In genomic region chr9:62905039-62905438, GRCm38 (mm10) we compare ENCODE assay signal across 18 mouse cellular contexts.
"Had no signal": no experiment of that assay in that cellular context is flagged by ENCODE, and none has a peak within 500 bp of the region (broad histone marks: within the 10 kb centered on the region; RNA-seq: fewer than 3 reads in every experiment).

No protein-coding gene starts in this region.

- DNase-seq: kidney, postnatal 25 days; left cerebral cortex, postnatal 4 days; liver, postnatal 0 days; lung, embryonic 14.5 days; lung, postnatal 10 days; lung, postnatal 36 days; retina, postnatal 1 day; right cerebral cortex, postnatal 14 days; right cerebral cortex, postnatal 4 days; thymus, postnatal 25 days had no signal

- H3K27ac ChIP-seq: kidney, postnatal 0 days; limb, embryonic 12.5 days; limb, embryonic 15.5 days; liver, embryonic 14.5 days; midbrain, embryonic 10.5 days; midbrain, embryonic 13.5 days; stomach, postnatal 0 days had no signal

- H3K4me3 ChIP-seq: limb, embryonic 12.5 days; limb, embryonic 15.5 days; megakaryocyte, embryonic 14.5 days; midbrain, embryonic 10.5 days; midbrain, embryonic 13.5 days had no signal

- H3K4me1 ChIP-seq: limb, embryonic 15.5 days had no signal
